In the genomic region with DNA sequence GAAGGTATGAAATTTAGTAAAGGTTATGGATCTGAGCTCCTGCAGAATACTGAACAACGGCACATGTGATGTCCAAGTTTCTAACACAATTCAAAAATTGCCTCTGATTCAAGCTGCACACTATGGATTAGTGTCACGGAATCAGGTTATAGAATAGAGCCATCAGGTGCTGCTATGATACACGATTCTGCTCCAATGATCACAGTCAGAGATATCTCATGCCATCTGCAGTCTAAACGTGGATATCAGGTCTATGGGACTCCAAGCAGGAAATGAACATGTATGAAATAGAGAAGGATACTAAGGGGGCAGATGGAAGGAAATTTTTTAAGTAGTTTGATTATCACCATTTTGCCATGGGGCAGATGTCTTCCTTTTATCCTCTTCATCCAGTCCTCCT, we compare ENCODE assay signal across 18 mouse cellular contexts.
DNase-seq lines count a peak whose midpoint lies in the region; ATAC-seq and TF ChIP-seq lines count a peak whose summit lies in the region.
"Had no signal": no experiment of that assay in that cellular context is flagged by ENCODE, and none has a peak within 500 bp of the region (broad histone marks: within the 10 kb centered on the region; RNA-seq: fewer than 3 reads in every experiment).

No protein-coding gene starts in this region.

- no peak overlapping the region for H3K4me3 ChIP-seq in cerebellum, adult 2 months (replicated peaks; ENCODE audit: insufficient read depth, low read depth, low read length)
- no peak overlapping the region for H3K4me3 ChIP-seq in hindbrain, embryonic 14.5 days (replicated peaks; ENCODE audit: low read length)
- H3K4me3 ChIP-seq in hindbrain, embryonic 11.5 days (ENCODE audit: low read depth, low read length) = no peak overlapping the region
- no peak overlapping the region for H3K4me3 ChIP-seq in midbrain, postnatal 0 days (ENCODE audit: low read depth, low read length)
- no peak overlapping the region for H3K4me3 ChIP-seq in midbrain, embryonic 15.5 days
- H3K4me3 ChIP-seq in lung, adult 2 months (replicated peaks; ENCODE audit: extremely low read depth, low read depth, low read length) = no peak overlapping the region
- H3K4me3 ChIP-seq: embryonic facial prominence, embryonic 13.5 days; forebrain, embryonic 12.5 days; heart, embryonic 10.5 days had no signal

- no peak for TF ChIP-seq POLR2A in cerebellum, adult 2 months (IDR thresholded peaks at IDR 0.05; ENCODE audit: borderline replicate concordance, insufficient read depth, low read length)
- TF ChIP-seq POLR2A in lung, adult 2 months (IDR thresholded peaks at IDR 0.05; ENCODE audit: borderline replicate concordance, extremely low read depth, low read depth, low read length) = no peak

- no peaks in the 10 kb centered on the region for H3K36me3 ChIP-seq in hindbrain, embryonic 14.5 days (replicated peaks; ENCODE audit: control insufficient read depth, insufficient read depth)
- H3K36me3 ChIP-seq in hindbrain, embryonic 11.5 days (ENCODE audit: control insufficient read depth, insufficient read depth, low read length) = no peaks in the 10 kb centered on the region
- H3K36me3 ChIP-seq in midbrain, postnatal 0 days (ENCODE audit: insufficient read depth, low read length) = no peaks in the 10 kb centered on the region
- H3K36me3 ChIP-seq in midbrain, embryonic 15.5 days (replicated peaks) = no peaks in the 10 kb centered on the region
- H3K36me3 ChIP-seq: embryonic facial prominence, embryonic 13.5 days; forebrain, embryonic 12.5 days; heart, embryonic 10.5 days had no signal

- H3K9me3 ChIP-seq in hindbrain, embryonic 14.5 days (ENCODE audit: control insufficient read depth, low read length) = no peaks in the 10 kb centered on the region
- H3K9me3 ChIP-seq in hindbrain, embryonic 11.5 days (ENCODE audit: control insufficient read depth, low read length) = no peaks in the 10 kb centered on the region
- no peaks in the 10 kb centered on the region for H3K9me3 ChIP-seq in midbrain, postnatal 0 days (ENCODE audit: low read length)
- no peaks in the 10 kb centered on the region for H3K9me3 ChIP-seq in midbrain, embryonic 15.5 days
- H3K9me3 ChIP-seq: embryonic facial prominence, embryonic 13.5 days; forebrain, embryonic 12.5 days; heart, embryonic 10.5 days had no signal

- TF ChIP-seq CTCF in cerebellum, adult 2 months (IDR thresholded peaks at IDR 0.05; ENCODE audit: borderline replicate concordance, insufficient read depth, low read depth, low read length) = peak; percentile 15; the same call in 1 of the 2 replicates
- TF ChIP-seq CTCF in midbrain, postnatal 0 days (IDR thresholded peaks at IDR 0.05) = no peak
- no peak for TF ChIP-seq CTCF in lung, adult 2 months (IDR thresholded peaks at IDR 0.05; ENCODE audit: insufficient read depth, low read length)

- no peak overlapping the region; the same call in 1 of the 2 replicates for H3K27ac ChIP-seq in cerebellum, adult 2 months (ENCODE audit: insufficient read depth, low read length)
- peak overlapping the region; percentile 35; the same call in 1 of the 2 replicates for H3K27ac ChIP-seq in hindbrain, embryonic 14.5 days
- H3K27ac ChIP-seq in hindbrain, embryonic 11.5 days (ENCODE audit: low read depth, low read length) = no peak overlapping the region
- no peak overlapping the region for H3K27ac ChIP-seq in midbrain, postnatal 0 days (ENCODE audit: low read depth, low read length)
- no peak overlapping the region; the same call in 1 of the 2 replicates for H3K27ac ChIP-seq in midbrain, embryonic 15.5 days
- H3K27ac ChIP-seq: embryonic facial prominence, embryonic 13.5 days; forebrain, embryonic 12.5 days; heart, embryonic 10.5 days had no signal

- H3K9ac ChIP-seq in hindbrain, embryonic 14.5 days = no peak overlapping the region
- H3K9ac ChIP-seq in hindbrain, embryonic 11.5 days (ENCODE audit: low read depth, low read length) = no peak overlapping the region
- H3K9ac ChIP-seq in midbrain, postnatal 0 days (replicated peaks; ENCODE audit: low read length, poor library complexity, severe bottlenecking) = no peak overlapping the region
- H3K9ac ChIP-seq in midbrain, embryonic 15.5 days = no peak overlapping the region
- H3K9ac ChIP-seq: embryonic facial prominence, embryonic 13.5 days; forebrain, embryonic 12.5 days had no signal

- no peaks in the 10 kb centered on the region for H3K27me3 ChIP-seq in cerebellum, adult 2 months (ENCODE audit: control insufficient read depth, insufficient read depth, low read length)
- no peaks in the 10 kb centered on the region for H3K27me3 ChIP-seq in hindbrain, embryonic 14.5 days (ENCODE audit: control insufficient read depth, insufficient read depth, low read length)
- no peaks in the 10 kb centered on the region for H3K27me3 ChIP-seq in hindbrain, embryonic 11.5 days (ENCODE audit: control insufficient read depth, insufficient read depth, low read length)
- no peaks in the 10 kb centered on the region for H3K27me3 ChIP-seq in midbrain, postnatal 0 days (ENCODE audit: insufficient read depth, low read length)
- no peaks in the 10 kb centered on the region for H3K27me3 ChIP-seq in midbrain, embryonic 15.5 days (replicated peaks)
- H3K27me3 ChIP-seq: embryonic facial prominence, embryonic 13.5 days; forebrain, embryonic 12.5 days had no signal

- ATAC-seq in hindbrain, embryonic 14.5 days (ENCODE audit: low FRiP score) = no peak
- no peak for ATAC-seq in hindbrain, embryonic 11.5 days (ENCODE audit: low FRiP score)
- no peak for ATAC-seq in midbrain, postnatal 0 days (ENCODE audit: low FRiP score)
- no peak for ATAC-seq in midbrain, embryonic 15.5 days (replicated peaks)
- ATAC-seq: forebrain, embryonic 16.5 days; intestine, embryonic 16.5 days had no signal

- 11% methylated on average over 4 of the region's 4 CpGs for WGBS in cerebellum, adult 2 months
- 51% methylated on average over 4 of the region's 4 CpGs for WGBS in hindbrain, embryonic 14.5 days
- 77% methylated on average over 4 of the region's 4 CpGs for WGBS in hindbrain, embryonic 11.5 days
- 47% methylated on average over 4 of the region's 4 CpGs for WGBS in midbrain, postnatal 0 days
- WGBS in midbrain, embryonic 15.5 days = 52% methylated on average over 4 of the region's 4 CpGs
- 72% methylated on average over 4 of the region's 4 CpGs for WGBS in lung, adult 2 months

- H3K4me1 ChIP-seq in cerebellum, adult 2 months (ENCODE audit: control insufficient read depth, insufficient read depth, low read length) = peaks cover 20% of the 10 kb centered on the region; the same call in 1 of the 2 replicates
- H3K4me1 ChIP-seq in hindbrain, embryonic 14.5 days (replicated peaks; ENCODE audit: control insufficient read depth, insufficient read depth, low read length) = peaks cover 11% of the 10 kb centered on the region; the same call in 1 of the 2 replicates
- H3K4me1 ChIP-seq in hindbrain, embryonic 11.5 days (replicated peaks; ENCODE audit: control insufficient read depth, insufficient read depth, low read length) = no peaks in the 10 kb centered on the region
- H3K4me1 ChIP-seq in midbrain, postnatal 0 days (ENCODE audit: insufficient read depth, low read length) = peaks cover 6% of the 10 kb centered on the region; the same call in 1 of the 2 replicates
- H3K4me1 ChIP-seq in midbrain, embryonic 15.5 days = peaks cover 9% of the 10 kb centered on the region
- H3K4me1 ChIP-seq in lung, adult 2 months (ENCODE audit: control insufficient read depth, insufficient read depth, low read length) = no peaks in the 10 kb centered on the region
- H3K4me1 ChIP-seq: embryonic facial prominence, embryonic 13.5 days; heart, embryonic 10.5 days had no signal

- peak in 1 of 2 experiments; percentile 65 for DNase-seq in cerebellum, adult 2 months
- no peak for DNase-seq in cerebellum, postnatal 36 days
- DNase-seq in hindbrain, embryonic 14.5 days (ENCODE audit: low spot score) = no peak
- DNase-seq in hindbrain, embryonic 11.5 days (ENCODE audit: low spot score) = no peak
- DNase-seq in midbrain, postnatal 0 days (ENCODE audit: low spot score) = peak; percentile 47
- DNase-seq in lung, adult 2 months = no peak
- DNase-seq: adrenal gland, postnatal 10 days; cerebellum, postnatal 25 days; gastrocnemius, postnatal 10 days; heart, adult 18-20 months; heart, postnatal 10 days; heart, postnatal 4 days had no signal

- H3K4me2 ChIP-seq in hindbrain, embryonic 14.5 days (replicated peaks) = no peak overlapping the region
- H3K4me2 ChIP-seq in hindbrain, embryonic 11.5 days (replicated peaks; ENCODE audit: low read depth, low read length) = no peak overlapping the region
- H3K4me2 ChIP-seq in midbrain, postnatal 0 days (ENCODE audit: low read depth, low read length, poor library complexity, severe bottlenecking) = no peak overlapping the region
- no peak overlapping the region for H3K4me2 ChIP-seq in midbrain, embryonic 15.5 days
- H3K4me2 ChIP-seq: embryonic facial prominence, embryonic 13.5 days; forebrain, embryonic 12.5 days had no signal
